Mouse (Mus musculus) embryonic fibroblast, embryonic 13.5 days (primary cell): Measurements from ENCODE around the gene Scd3.

Source experiments
- CTCF ChIP-seq: IDR thresholded peaks from 2 replicates; pipeline ENCODE4 v1.5.1; 2011; ENCODE audit warnings: mild to moderate bottlenecking, control low read depth, low read length, moderate library complexity, borderline replicate concordance; ENCODE audit not compliant: insufficient read depth
- POLR2A ChIP-seq: IDR thresholded peaks from 2 replicates; pipeline ENCODE4 v1.6.1; 2011; ENCODE audit warnings: low read depth, mild to moderate bottlenecking, control low read depth, low read length, moderate library complexity

DNA sequence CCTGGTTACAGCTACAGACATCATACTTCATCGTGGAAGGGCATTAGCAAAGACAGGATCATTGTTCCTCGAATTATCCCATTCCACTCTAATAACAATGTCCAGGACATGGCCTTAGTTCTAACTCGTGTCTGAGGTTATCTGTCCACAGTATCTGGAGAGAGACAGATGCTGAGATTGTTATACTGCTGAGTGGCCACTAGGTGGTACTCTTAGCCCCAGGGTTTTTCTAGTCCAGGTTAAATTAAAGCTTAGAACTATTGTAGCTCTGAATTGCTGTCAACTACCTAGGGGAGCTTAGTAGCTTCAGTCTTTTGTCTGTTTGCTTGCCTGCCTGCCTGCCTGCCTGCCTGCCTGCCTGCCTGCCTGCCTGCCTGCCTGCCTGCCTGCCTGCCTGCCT, 41.6 kb upstream of the Scd3 start:
- TF ChIP-seq CTCF, result no peak
- no peak for TF ChIP-seq POLR2A
